Mouse (Mus musculus): ENCODE data around the gene Uqcc3. TPM values are rescaled to one million over a fixed set of nuclear protein-coding genes. Genes with fewer than 3 reads are reported as not detected.
"Not testable (repeated sequence)": the region's sequence is repeated elsewhere in the genome, so short reads cannot be mapped to it uniquely, and the experiment has no call there.

The Uqcc3 gene
- polyA plus RNA-seq, 1 experiment from 2014 or later: 94.5 TPM

DNA sequence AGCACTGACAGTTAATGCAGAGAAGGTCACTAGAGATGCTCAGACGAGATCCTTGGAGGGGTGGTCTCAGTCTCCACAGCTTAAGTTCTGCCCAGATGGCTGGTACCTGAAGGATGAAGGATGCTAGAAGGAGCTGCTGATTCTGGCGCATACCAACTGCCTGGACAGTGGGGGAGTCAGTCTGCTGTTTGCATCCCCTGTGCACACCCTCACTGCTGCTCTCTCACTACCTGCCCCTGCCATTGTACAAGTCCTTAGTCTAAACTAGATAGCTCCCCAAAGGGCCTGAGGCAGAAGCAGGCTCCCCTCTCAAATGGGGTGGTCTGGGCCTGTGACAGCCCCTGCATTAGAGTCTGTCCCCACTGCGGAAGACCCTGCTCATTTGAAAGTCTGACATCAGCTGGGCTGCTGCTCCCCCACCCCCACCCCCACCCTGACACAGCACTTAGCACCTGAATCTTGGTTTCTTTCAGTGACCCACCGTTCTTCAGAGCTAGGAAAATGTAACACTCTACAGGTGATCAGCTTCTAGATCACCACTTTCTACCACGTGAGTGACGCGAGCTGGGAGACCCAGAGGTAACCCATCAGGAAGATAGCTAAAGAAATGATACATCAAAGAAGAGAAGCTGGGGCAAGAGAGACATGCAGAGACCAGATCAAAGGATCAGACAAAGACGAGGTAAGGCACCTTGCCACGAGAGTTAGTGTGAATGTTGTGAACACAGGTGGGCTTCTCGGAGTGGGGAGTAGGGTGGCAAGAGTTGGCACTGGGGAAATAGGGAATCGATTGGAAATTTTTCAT is 41.4 kb downstream of the Uqcc3 start, which contains the start of gene Gng3:
Gng3 (minus strand) TSS at position 92 of the 805 bp plus-strand sequence.
- H3K27ac ChIP-seq: peak within 1 kb of the TSS; percentile 98
- TF ChIP-seq CTCF (IDR thresholded peaks at IDR 0.05; ENCODE audit: low read depth): no peak
- H3K9me3 ChIP-seq (replicated peaks; ENCODE audit: low read length): no peaks in the 10 kb centered on the region
- peak within 1 kb of the TSS; percentile 84 for H3K9ac ChIP-seq (ENCODE audit: low read depth, low read length)
- WGBS: 60% methylated on average over 11 of the region's 11 CpGs
- H3K4me2 ChIP-seq (ENCODE audit: low read length): peak within 1 kb of the TSS; percentile 96
- peaks cover 23% of the 10 kb centered on the region for H3K4me1 ChIP-seq (replicated peaks; ENCODE audit: insufficient read depth, low read length)
- DNase-seq (ENCODE audit: low spot score) (no peak), ATAC-seq (replicated peaks; ENCODE audit: low FRiP score, low read depth) (no peak)
- H3K27me3 ChIP-seq (ENCODE audit: insufficient read depth, low read length): no peaks in the 10 kb centered on the region
- peak within 1 kb of the TSS; percentile 60 for H3K4me3 ChIP-seq (replicated peaks; ENCODE audit: low read depth, low read length)
- peaks cover 7% of the 10 kb centered on the region for H3K36me3 ChIP-seq (ENCODE audit: insufficient read depth, low read length)

DNA sequence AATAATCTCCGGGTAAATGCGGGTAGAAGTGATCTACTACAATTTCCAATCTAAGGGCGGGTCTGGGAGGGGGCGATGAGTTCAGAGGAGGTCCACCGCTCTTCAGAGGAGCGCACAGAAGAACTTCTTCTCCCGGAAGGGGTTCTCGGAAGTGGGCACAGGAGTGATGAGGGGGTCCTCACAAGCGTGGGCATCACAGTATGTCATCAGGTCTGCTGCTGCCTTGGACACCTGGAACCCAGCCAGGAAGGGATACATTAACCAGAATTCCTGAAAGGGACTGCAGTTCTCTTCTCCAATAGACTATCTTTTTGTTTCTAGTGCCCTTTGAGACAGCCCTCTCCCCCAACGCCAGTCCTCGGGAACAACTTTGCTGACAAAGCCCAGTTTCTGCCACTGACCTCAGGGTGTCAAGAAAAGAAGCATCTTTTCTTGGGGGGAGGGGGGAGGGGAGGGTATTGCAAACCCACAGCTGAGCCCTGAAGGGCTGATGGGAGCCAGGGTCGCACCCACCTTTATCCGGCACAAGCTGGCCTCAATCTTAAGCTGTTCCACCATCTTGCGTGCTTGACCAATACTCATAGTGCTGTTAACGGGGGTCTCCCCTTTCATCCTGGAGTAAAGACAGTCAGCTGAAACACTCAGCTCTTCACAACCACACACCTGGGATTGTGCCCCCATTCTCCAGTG is 42.5 kb downstream of the Uqcc3 start:
- ATAC-seq (replicated peaks; ENCODE audit: low FRiP score, low read depth): peak; percentile 11; the same call in 1 of the 2 replicates
- peak overlapping the region; percentile 84 for H3K9ac ChIP-seq (ENCODE audit: low read depth, low read length)
- 15% methylated on average over 15 of the region's 15 CpGs for WGBS
- H3K4me2 ChIP-seq (ENCODE audit: low read length): peak overlapping the region; percentile 96
- TF ChIP-seq CTCF (IDR thresholded peaks at IDR 0.05; ENCODE audit: low read depth): no peak
- H3K36me3 ChIP-seq (ENCODE audit: insufficient read depth, low read length): peaks cover 14% of the 10 kb centered on the region
- peak; percentile 64 for DNase-seq (ENCODE audit: low spot score)
- H3K9me3 ChIP-seq (replicated peaks; ENCODE audit: low read length): no peaks in the 10 kb centered on the region
- H3K27me3 ChIP-seq (ENCODE audit: insufficient read depth, low read length): no peaks in the 10 kb centered on the region
- H3K27ac ChIP-seq: peak overlapping the region; percentile 98
- H3K4me3 ChIP-seq (replicated peaks; ENCODE audit: low read depth, low read length): peak overlapping the region; percentile 60
- peaks cover 23% of the 10 kb centered on the region for H3K4me1 ChIP-seq (replicated peaks; ENCODE audit: insufficient read depth, low read length)

DNA sequence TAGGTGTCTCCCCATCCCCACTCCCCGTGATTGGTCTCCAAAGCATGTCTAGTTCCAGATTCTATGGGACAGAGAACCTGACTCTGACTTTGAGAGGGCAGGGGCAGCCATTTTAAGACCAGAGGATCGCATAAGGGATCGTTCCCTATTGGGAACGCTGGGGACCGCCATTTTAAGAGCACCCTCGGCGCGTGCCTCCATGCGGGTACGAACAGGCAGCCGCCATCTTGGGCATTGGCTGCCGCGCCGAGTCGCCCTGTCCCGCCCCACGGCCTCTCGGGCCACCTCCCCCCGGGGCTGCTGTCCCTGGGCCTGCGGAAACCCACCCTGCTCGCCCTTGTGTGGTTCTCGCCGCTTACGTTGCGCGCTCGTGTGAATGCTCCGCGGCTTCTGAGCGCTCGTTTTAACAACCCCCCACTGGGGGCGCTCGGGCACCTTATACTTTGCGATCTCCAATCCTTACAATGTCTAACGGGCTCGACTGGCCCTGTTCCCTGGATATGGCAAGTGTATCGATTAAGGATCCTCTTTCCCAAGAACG is 43.4 kb downstream of the Uqcc3 start, which contains the start of gene Bscl2:
Bscl2 (plus strand) TSS at position 217 of the 541 bp plus-strand sequence.
- Histone ChIP-seq H3K4me3 (replicated peaks; ENCODE audit: low read depth, low read length) (peak within 1 kb of the TSS; percentile 60), H3K36me3 (ENCODE audit: insufficient read depth, low read length) (peaks cover 23% of the 10 kb centered on the region), H3K27ac (peak within 1 kb of the TSS; percentile 98), H3K4me1 (replicated peaks; ENCODE audit: insufficient read depth, low read length) (peaks cover 23% of the 10 kb centered on the region), H3K9ac (ENCODE audit: low read depth, low read length) (peak within 1 kb of the TSS; percentile 84), H3K9me3 (replicated peaks; ENCODE audit: low read length) (no peaks in the 10 kb centered on the region), H3K27me3 (ENCODE audit: insufficient read depth, low read length) (no peaks in the 10 kb centered on the region), H3K4me2 (ENCODE audit: low read length) (peak within 1 kb of the TSS; percentile 96)
- ATAC-seq (replicated peaks; ENCODE audit: low FRiP score, low read depth) (peak; percentile 79), DNase-seq (ENCODE audit: low spot score) (peak; percentile 91)
- under 1% methylated on average over 37 of the region's 38 CpGs for WGBS
- peak; percentile 66 for TF ChIP-seq CTCF (IDR thresholded peaks at IDR 0.05; ENCODE audit: low read depth)

DNA sequence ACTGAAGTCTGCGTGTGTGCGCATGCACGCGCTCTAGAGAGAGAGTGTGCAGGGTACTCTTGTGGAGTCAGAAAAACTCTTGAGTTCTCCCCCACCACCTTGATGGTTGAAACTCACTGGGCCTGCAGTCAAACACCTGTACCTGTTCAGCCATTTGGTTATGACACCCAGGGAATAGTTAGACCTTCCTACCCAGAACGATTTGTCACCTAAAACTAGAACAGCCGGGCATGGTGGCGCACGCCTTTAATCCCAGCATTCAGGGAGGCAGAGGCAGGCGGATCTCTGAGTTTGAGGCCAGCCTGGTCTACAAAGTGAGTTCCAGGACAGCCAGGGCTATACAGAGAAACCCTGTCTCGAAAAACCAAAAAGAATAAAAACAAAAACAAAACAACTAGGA is 44.4 kb downstream of the Uqcc3 start:
- H3K27me3 ChIP-seq (ENCODE audit: insufficient read depth, low read length); H3K4me2 ChIP-seq (ENCODE audit: low read length); H3K4me3 ChIP-seq (replicated peaks; ENCODE audit: low read depth, low read length); H3K9ac ChIP-seq (ENCODE audit: low read depth, low read length); DNase-seq (ENCODE audit: low spot score); H3K27ac ChIP-seq; H3K9me3 ChIP-seq (replicated peaks; ENCODE audit: low read length); ATAC-seq (replicated peaks; ENCODE audit: low FRiP score, low read depth): not testable (repeated sequence)
- Histone ChIP-seq H3K36me3 (ENCODE audit: insufficient read depth, low read length) (peaks cover 32% of the 10 kb centered on the region), H3K4me1 (replicated peaks; ENCODE audit: insufficient read depth, low read length) (peaks cover 22% of the 10 kb centered on the region)
- 96% methylated on average over 10 of the region's 10 CpGs for WGBS

DNA sequence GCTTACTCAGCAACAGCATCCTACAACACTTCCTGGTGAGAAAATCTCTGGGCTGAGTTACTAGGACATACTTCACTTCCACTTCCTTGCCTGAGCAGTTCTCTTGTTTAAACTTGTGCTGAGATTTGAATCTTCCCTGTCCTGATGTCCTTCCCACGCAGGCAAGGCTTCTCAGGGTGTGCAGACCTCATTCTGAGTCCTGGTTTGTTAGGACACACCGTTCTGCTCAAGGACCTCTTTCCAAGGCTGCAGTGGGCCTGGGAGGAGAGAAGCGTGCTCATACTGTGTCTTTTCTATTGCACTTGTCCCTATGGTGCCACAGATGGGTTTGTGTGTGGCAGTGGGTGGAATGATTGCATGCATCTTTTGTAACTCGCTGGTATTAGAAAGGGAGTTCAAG is 47.8 kb downstream of the Uqcc3 start:
- Histone ChIP-seq H3K4me3 (replicated peaks; ENCODE audit: low read depth, low read length) (no peak overlapping the region), H3K36me3 (ENCODE audit: insufficient read depth, low read length) (peaks cover 61% of the 10 kb centered on the region), H3K9me3 (replicated peaks; ENCODE audit: low read length) (no peaks in the 10 kb centered on the region), H3K4me2 (ENCODE audit: low read length) (no peak overlapping the region), H3K4me1 (replicated peaks; ENCODE audit: insufficient read depth, low read length) (no peaks in the 10 kb centered on the region; the same call in 1 of the 2 replicates), H3K27me3 (ENCODE audit: insufficient read depth, low read length) (no peaks in the 10 kb centered on the region), H3K27ac (no peak overlapping the region), H3K9ac (ENCODE audit: low read depth, low read length) (no peak overlapping the region)
- 95% methylated on average over 4 of the region's 4 CpGs for WGBS
- DNase-seq (ENCODE audit: low spot score) (no peak), ATAC-seq (replicated peaks; ENCODE audit: low FRiP score, low read depth) (no peak)
- TF ChIP-seq CTCF (IDR thresholded peaks at IDR 0.05; ENCODE audit: low read depth): no peak

DNA sequence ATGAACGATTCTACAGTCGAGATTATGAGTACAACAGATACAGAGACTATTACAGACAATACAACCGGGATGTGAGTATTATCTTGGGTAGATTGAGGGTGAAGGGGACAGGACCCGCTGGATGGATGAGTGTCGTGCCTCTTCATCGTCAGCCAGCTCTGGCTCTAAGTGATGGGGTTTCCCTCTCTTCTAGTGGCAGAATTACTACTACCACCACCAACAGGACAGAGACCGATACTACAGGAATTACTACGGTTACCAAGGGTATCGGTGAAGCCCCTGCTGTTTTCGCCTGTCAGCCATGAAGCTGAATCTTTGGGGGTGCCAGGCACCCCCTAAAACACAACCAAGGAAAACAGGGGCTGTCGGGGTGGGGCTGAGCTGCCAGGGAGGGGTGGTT is 49.5 kb downstream of the Uqcc3 start:
- no peak for TF ChIP-seq CTCF (IDR thresholded peaks at IDR 0.05; ENCODE audit: low read depth)
- H3K4me2 ChIP-seq (ENCODE audit: low read length): no peak overlapping the region
- H3K36me3 ChIP-seq (ENCODE audit: insufficient read depth, low read length): peaks cover 73% of the 10 kb centered on the region
- no peak overlapping the region for H3K4me3 ChIP-seq (replicated peaks; ENCODE audit: low read depth, low read length)
- WGBS: 88% methylated on average over 11 of the region's 11 CpGs
- H3K27ac ChIP-seq: no peak overlapping the region
- no peaks in the 10 kb centered on the region for H3K9me3 ChIP-seq (replicated peaks; ENCODE audit: low read length)
- no peak for ATAC-seq (replicated peaks; ENCODE audit: low FRiP score, low read depth)
- no peaks in the 10 kb centered on the region for H3K27me3 ChIP-seq (ENCODE audit: insufficient read depth, low read length)
- no peaks in the 10 kb centered on the region for H3K4me1 ChIP-seq (replicated peaks; ENCODE audit: insufficient read depth, low read length)
- no peak for DNase-seq (ENCODE audit: low spot score)
- no peak overlapping the region for H3K9ac ChIP-seq (ENCODE audit: low read depth, low read length)

Measured in kidney, postnatal 0 days (tissue).